Mouse (Mus musculus): ENCODE measurements at regions not wholly inside any gene's neighbourhood (a gene's known extent, or its start where the extent isn't known, plus 50 kb on each side); places are given as distances from the start of the nearest gene placed in this dataset.
A peak's percentile ranks its signal among the peaks of the same experiment; 100 is the strongest.

GRCm38 (mm10) chr1:128803433-128804060 is 211.5 kb upstream of the Cxcr4 start:
- no peak overlapping the region for H3K4me3 ChIP-seq
- no peaks in the 10 kb centered on the region for H3K36me3 ChIP-seq
- H3K4me1 ChIP-seq (replicated peaks), result peaks cover 4% of the 10 kb centered on the region
- H3K9ac ChIP-seq, result no peak overlapping the region
- H3K27me3 ChIP-seq, result peaks cover 16% of the 10 kb centered on the region
- peak; percentile 45; the same call in 1 of the 2 replicates for ATAC-seq (replicated peaks; ENCODE audit: insufficient number of reproducible peaks, insufficient read depth, low FRiP score, low read depth)
- no peak overlapping the region for H3K27ac ChIP-seq
- 12% methylated on average over 9 of the region's 9 CpGs for WGBS
- H3K4me2 ChIP-seq, result no peak overlapping the region
- no peaks in the 10 kb centered on the region for H3K9me3 ChIP-seq (replicated peaks)

DNA sequence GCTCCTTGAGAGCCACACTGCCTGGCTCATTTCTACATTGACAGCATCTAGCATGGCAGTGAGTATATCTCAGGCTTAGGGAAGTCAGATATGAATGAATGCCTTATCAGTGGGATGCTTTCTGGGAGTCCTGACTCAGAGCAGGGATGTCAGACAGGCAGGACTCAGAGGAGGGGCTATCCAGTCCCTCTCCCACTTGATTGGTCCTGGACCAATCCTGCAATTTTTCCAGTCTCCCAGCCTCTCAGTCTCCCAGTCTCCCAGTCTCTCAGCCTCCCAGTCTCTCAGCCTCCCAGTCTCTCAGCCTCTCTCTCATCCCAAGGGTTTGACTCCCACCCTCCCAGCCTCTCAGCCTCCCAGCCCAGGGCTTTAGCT is 211.0 kb upstream of the Cxcr4 start:
- no peak overlapping the region for H3K4me3 ChIP-seq
- no peak for ATAC-seq (replicated peaks; ENCODE audit: insufficient number of reproducible peaks, insufficient read depth, low FRiP score, low read depth)
- peaks cover 4% of the 10 kb centered on the region for H3K4me1 ChIP-seq (replicated peaks)
- no peak overlapping the region for H3K4me2 ChIP-seq
- peaks cover 16% of the 10 kb centered on the region for H3K27me3 ChIP-seq
- H3K9me3 ChIP-seq (replicated peaks), result no peaks in the 10 kb centered on the region
- no peak overlapping the region for H3K27ac ChIP-seq
- H3K9ac ChIP-seq, result no peak overlapping the region
- H3K36me3 ChIP-seq, result no peaks in the 10 kb centered on the region

DNA sequence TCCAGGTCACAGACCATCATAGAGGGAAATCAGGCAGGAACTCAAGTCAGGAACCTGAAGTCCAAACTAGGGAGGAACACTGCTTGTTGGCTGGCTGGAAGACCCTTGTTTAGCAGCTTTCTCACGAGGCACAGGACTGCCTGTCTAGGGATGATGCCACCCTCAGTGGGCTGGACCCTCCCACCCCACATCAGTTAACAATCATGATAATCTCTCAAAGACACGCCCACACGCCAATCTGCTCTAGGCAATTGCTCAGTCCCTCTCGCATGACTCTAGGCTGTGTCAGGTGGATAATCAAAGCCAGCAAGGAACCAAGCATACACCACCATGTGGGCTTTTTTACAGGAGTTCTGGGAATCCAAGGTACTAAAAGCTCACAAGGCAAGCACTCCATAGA is 206.6 kb upstream of the Cxcr4 start:
- WGBS, result 74% methylated on average over 4 of the region's 4 CpGs
- Histone ChIP-seq H3K27ac (no peak overlapping the region), H3K4me2 (no peak overlapping the region), H3K36me3 (no peaks in the 10 kb centered on the region), H3K4me3 (no peak overlapping the region), H3K9me3 (replicated peaks) (no peaks in the 10 kb centered on the region), H3K27me3 (peaks cover 16% of the 10 kb centered on the region), H3K9ac (no peak overlapping the region), H3K4me1 (replicated peaks) (peaks cover 2% of the 10 kb centered on the region)
- ATAC-seq (replicated peaks; ENCODE audit: insufficient number of reproducible peaks, insufficient read depth, low FRiP score, low read depth), result no peak

DNA sequence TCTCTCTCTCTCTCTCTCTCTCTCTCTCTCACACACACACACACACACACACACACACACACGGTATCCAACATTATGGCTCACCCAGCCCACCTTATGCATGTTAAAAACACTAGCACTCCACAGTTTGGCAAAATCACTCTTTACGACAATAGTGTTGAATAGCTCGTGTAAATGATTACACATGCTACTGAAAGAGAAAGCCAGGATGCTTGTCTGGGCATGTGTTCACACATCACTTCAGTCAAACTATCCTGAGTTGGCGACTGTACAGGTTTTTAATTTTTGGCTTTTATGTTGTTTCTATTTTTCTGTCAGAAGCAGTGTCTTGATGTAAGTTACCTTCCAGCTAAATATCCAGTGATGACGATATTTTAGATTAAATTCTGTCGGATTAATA is 203.6 kb upstream of the Cxcr4 start:
- no peak overlapping the region for H3K9ac ChIP-seq
- no peak for ATAC-seq (replicated peaks; ENCODE audit: insufficient number of reproducible peaks, insufficient read depth, low FRiP score, low read depth)
- WGBS, result 74% methylated on average over 6 of the region's 6 CpGs

DNA sequence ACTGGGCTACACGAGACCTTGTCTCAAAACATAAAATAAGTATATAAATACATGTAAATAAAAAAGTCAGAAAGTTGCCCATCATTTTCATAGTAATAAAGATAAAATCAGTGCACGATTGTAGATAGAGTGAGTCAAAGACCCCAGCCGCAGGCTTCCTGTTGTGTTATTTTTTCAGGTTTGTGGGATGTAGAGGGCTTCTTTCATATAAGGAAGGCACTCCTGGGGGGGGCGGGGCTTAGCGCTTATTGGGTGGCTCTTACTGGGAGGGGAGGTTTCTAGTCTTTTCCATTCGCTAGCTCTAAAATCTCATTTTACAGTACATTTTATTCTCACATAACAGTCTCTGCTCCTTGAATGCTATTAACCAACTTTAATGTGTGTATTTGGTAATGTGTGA is 198.8 kb upstream of the Cxcr4 start:
- Histone ChIP-seq H3K27me3 (no peaks in the 10 kb centered on the region), H3K9ac (no peak overlapping the region), H3K4me2 (no peak overlapping the region), H3K36me3 (no peaks in the 10 kb centered on the region), H3K9me3 (replicated peaks) (no peaks in the 10 kb centered on the region), H3K27ac (no peak overlapping the region), H3K4me1 (replicated peaks) (no peaks in the 10 kb centered on the region), H3K4me3 (no peak overlapping the region)
- ATAC-seq (replicated peaks; ENCODE audit: insufficient number of reproducible peaks, insufficient read depth, low FRiP score, low read depth), result no peak
- WGBS, result 83% methylated on average over 6 of the region's 6 CpGs

More for the DNA sequence above, 203.6 kb upstream of the Cxcr4 start:
- Histone ChIP-seq H3K9me3 (replicated peaks) (no peaks in the 10 kb centered on the region), H3K4me2 (no peak overlapping the region), H3K4me3 (no peak overlapping the region), H3K27me3 (peaks cover 9% of the 10 kb centered on the region; the same call in 1 of the 2 replicates), H3K27ac (no peak overlapping the region), H3K36me3 (no peaks in the 10 kb centered on the region), H3K4me1 (replicated peaks) (no peaks in the 10 kb centered on the region)

- Histone ChIP-seq H3K27me3 (no peaks in the 10 kb centered on the region), H3K27ac (no peak overlapping the region), H3K4me1 (replicated peaks) (no peaks in the 10 kb centered on the region), H3K4me2 (no peak overlapping the region), H3K4me3 (no peak overlapping the region), H3K36me3 (no peaks in the 10 kb centered on the region), H3K9ac (no peak overlapping the region), H3K9me3 (replicated peaks) (no peaks in the 10 kb centered on the region)
- ATAC-seq (replicated peaks; ENCODE audit: insufficient number of reproducible peaks, insufficient read depth, low FRiP score, low read depth), result no peak
- WGBS, result 65% methylated on average over 3 of the region's 3 CpGs
These were observed 197.7 kb upstream of the Cxcr4 start for GRCm38 (mm10) chr1:128789567-128790335.

- Histone ChIP-seq H3K4me1 (replicated peaks) (no peaks in the 10 kb centered on the region), H3K36me3 (no peaks in the 10 kb centered on the region), H3K27ac (no peak overlapping the region), H3K9me3 (replicated peaks) (no peaks in the 10 kb centered on the region), H3K27me3 (no peaks in the 10 kb centered on the region), H3K9ac (no peak overlapping the region), H3K4me2 (no peak overlapping the region), H3K4me3 (no peak overlapping the region)
- no peak for ATAC-seq (replicated peaks; ENCODE audit: insufficient number of reproducible peaks, insufficient read depth, low FRiP score, low read depth)
- 50% methylated on average over 6 of the region's 6 CpGs for WGBS
These were observed 196.1 kb upstream of the Cxcr4 start for GRCm38 (mm10) chr1:128788227-128788626.

DNA sequence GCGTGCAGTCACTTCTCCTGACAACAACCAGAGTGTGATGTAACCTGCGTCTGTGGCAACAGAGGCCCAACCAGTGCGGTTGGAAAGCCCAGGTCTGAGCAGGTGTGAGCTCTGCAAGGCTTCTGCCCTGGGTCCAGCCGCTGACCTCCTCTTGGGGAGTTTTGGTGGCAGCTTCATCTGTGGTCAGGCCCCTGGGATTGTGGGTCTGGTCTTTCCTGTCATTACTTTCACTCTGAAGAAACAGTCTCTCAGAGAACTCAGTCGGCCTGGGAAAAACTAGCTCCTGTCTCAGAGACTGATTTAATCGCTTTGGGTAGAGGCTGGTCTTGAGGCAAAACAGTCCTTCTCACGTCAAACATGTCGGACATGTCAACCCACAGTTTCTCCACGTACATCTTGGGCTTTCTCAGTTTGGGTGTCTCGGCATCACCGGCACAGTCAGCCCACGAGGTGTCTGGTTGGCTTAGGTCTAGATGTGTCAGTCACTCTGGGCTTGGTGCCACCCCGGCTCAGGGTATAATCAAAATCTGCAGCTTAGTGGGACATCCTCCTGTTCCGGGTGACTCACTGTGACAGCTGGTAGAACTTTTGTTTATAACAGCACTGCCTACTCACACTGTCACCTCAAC is 195.0 kb upstream of the Cxcr4 start:
- H3K9ac ChIP-seq, result no peak overlapping the region
- H3K9me3 ChIP-seq (replicated peaks), result no peaks in the 10 kb centered on the region
- no peaks in the 10 kb centered on the region for H3K36me3 ChIP-seq
- H3K4me2 ChIP-seq, result no peak overlapping the region
- H3K4me1 ChIP-seq (replicated peaks), result no peaks in the 10 kb centered on the region
- no peaks in the 10 kb centered on the region for H3K27me3 ChIP-seq
- no peak overlapping the region for H3K27ac ChIP-seq
- 68% methylated on average over 14 of the region's 14 CpGs for WGBS
- ATAC-seq (replicated peaks; ENCODE audit: insufficient number of reproducible peaks, insufficient read depth, low FRiP score, low read depth), result no peak
- H3K4me3 ChIP-seq, result no peak overlapping the region

DNA sequence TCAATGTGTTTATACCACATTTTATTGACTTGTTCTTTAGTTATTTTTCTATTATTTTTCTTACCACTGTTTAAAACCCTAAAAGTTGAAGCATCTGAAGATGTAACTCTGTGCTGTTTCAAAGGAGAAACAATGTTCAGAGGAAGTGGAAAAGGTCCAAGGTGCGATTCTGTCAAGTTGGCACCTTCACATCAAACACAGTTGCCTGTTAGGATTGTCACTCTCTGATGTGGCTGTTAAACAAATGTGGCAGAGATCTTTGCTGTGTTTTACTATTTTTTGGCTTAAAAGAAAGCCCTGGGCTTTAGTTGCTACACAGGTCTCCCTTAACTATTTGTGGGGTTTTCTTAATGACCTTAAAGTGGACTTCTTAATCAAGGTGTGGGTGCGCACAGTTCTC is 190.2 kb upstream of the Cxcr4 start:
- Histone ChIP-seq H3K27me3 (no peaks in the 10 kb centered on the region), H3K27ac (no peak overlapping the region), H3K4me3 (no peak overlapping the region), H3K9me3 (replicated peaks) (no peaks in the 10 kb centered on the region), H3K4me1 (replicated peaks) (no peaks in the 10 kb centered on the region), H3K4me2 (no peak overlapping the region), H3K9ac (no peak overlapping the region), H3K36me3 (no peaks in the 10 kb centered on the region)
- no peak for ATAC-seq (replicated peaks; ENCODE audit: insufficient number of reproducible peaks, insufficient read depth, low FRiP score, low read depth)
- 81% methylated on average over 2 of the region's 2 CpGs for WGBS

DNA sequence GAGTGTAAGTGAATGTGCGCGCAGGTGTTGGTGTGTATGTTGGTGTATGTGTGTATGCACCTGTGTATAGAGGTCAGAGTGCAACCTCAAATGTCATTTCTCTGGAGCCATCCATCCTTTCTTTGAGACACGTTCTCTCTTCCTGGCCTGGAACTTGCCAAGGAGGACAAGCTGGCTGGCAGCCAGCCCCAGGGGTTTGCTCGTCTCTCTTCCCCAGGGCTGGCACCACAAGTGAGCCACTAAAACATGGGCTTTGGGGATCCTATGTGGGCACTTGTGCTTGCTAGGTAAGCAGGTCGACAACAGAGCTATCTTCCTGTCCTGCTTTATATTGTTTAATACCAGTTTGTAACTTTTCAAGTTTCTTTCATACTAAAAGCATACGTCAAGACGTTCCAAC is 189.8 kb upstream of the Cxcr4 start:
- no peak overlapping the region for H3K9ac ChIP-seq
- no peak overlapping the region for H3K4me2 ChIP-seq
- H3K9me3 ChIP-seq (replicated peaks), result no peaks in the 10 kb centered on the region
- H3K4me1 ChIP-seq (replicated peaks), result no peaks in the 10 kb centered on the region
- H3K36me3 ChIP-seq, result no peaks in the 10 kb centered on the region
- no peak overlapping the region for H3K27ac ChIP-seq
- no peak for ATAC-seq (replicated peaks; ENCODE audit: insufficient number of reproducible peaks, insufficient read depth, low FRiP score, low read depth)
- no peaks in the 10 kb centered on the region for H3K27me3 ChIP-seq
- 62% methylated on average over 7 of the region's 7 CpGs for WGBS
- no peak overlapping the region for H3K4me3 ChIP-seq

GRCm38 (mm10) chr1:128781311-128781710 is 189.2 kb upstream of the Cxcr4 start:
- WGBS, result 75% methylated on average over 4 of the region's 4 CpGs
- no peak overlapping the region for H3K27ac ChIP-seq
- no peaks in the 10 kb centered on the region for H3K27me3 ChIP-seq

More at GRCm38 (mm10) chr1:128781311-128781710, 189.2 kb upstream of the Cxcr4 start:
- Histone ChIP-seq H3K9ac (no peak overlapping the region), H3K4me2 (no peak overlapping the region), H3K9me3 (replicated peaks) (no peaks in the 10 kb centered on the region), H3K4me1 (replicated peaks) (no peaks in the 10 kb centered on the region), H3K4me3 (no peak overlapping the region), H3K36me3 (no peaks in the 10 kb centered on the region)
- no peak for ATAC-seq (replicated peaks; ENCODE audit: insufficient number of reproducible peaks, insufficient read depth, low FRiP score, low read depth)
